Mouse (Mus musculus) liver, adult 2 months (tissue): ENCODE data around the gene Ppp1r1b.

Experiments
- CTCF ChIP-seq: fragments of 200-500 bp; IDR thresholded peaks from 2 replicates; pipeline ENCODE4 v1.5.1; 2011; ENCODE audit warnings: low read depth, low read length, control low read depth
- POLR2A ChIP-seq: fragments of 200-500 bp; IDR thresholded peaks from 2 replicates; pipeline ENCODE4 v1.6.1; 2011; ENCODE audit warnings: low read length, control low read depth; ENCODE audit not compliant: insufficient read depth; ENCODE audit errors: extremely low read depth

- TF ChIP-seq POLR2A: no peak
- no peak for TF ChIP-seq CTCF
Measured at GRCm38 (mm10) chr11:98333263-98333696, 14.9 kb upstream of the Ppp1r1b start.
